Mouse (Mus musculus): Measurements from ENCODE around the gene Ptgs1. TPM values are rescaled to one million over a fixed set of nuclear protein-coding genes. Genes with fewer than 3 reads are reported as not detected.

Ptgs1 gene
- polyA plus RNA-seq, 1 experiment, result 25.6 TPM

DNA sequence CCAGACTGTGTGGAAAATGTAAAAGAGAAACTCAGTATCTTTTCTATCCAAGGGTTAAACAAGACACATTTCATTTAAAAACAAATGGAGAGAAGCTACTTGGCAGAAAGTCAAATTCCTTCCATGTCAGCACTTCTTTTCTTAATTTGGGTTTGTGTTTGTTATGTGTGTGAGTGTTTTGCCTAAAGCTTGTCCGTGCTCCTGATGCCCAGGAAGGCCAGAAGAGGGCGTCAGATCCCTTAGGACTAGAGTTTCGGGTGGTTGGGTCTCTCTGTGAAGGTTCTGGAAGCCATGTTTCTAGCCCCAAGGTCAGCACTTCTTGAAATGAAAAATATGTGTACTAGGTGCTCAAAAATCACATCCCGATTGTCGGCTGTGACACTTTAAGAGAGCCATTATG lies 15.8 kb upstream of the Ptgs1 start:
- no peak overlapping the region for H3K27ac ChIP-seq (ENCODE audit: insufficient read depth, low read depth, low read length)
- TF ChIP-seq POLR2A (IDR thresholded peaks at IDR 0.05; ENCODE audit: low read depth, low read length) (no peak), CTCF (conservative IDR thresholded peaks at IDR 0.05; ENCODE audit: insufficient read depth, insufficient read length, low read depth, low read length) (peak; percentile 65)
- H3K27me3 ChIP-seq (replicated peaks; ENCODE audit: control insufficient read depth, insufficient read depth, low read length), result no peaks in the 10 kb centered on the region
- WGBS, result 56% methylated on average over 5 of the region's 5 CpGs
- no peak overlapping the region for H3K4me3 ChIP-seq (ENCODE audit: insufficient read depth, low read depth, low read length)
- no peaks in the 10 kb centered on the region for H3K36me3 ChIP-seq (ENCODE audit: control insufficient read depth, insufficient read depth, low read length)
- DNase-seq, result peak; percentile 41
- H3K4me1 ChIP-seq (ENCODE audit: control insufficient read depth, insufficient read depth, low read length), result peaks cover 13% of the 10 kb centered on the region

DNA sequence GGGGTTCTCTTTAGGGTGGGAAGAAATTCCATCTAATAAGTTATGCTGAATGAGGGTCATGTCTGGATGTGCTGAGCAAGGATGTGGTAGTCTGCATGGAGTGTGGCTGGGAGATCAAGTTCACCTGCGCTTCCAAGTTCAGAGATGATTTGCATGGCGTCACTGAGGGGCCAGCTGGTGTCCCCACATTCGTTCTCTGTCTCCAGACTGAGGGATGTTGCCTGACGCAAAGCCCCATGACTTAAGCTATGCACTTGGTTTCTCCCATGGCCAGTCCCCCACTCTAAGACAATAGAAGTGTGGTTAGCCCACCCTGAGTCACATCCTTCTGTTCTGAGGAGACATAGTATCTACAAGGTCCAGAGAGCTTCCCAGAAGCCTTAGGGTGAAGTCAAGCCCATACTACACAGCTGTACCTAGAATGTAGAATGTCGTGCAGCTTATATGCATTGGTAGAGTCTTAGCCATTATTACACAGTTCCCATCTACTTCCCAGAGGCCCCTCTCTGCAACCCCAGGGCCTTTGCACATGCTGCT lies 15.0 kb upstream of the Ptgs1 start:
- H3K4me1 ChIP-seq (ENCODE audit: control insufficient read depth, insufficient read depth, low read length), result peaks cover 13% of the 10 kb centered on the region
- DNase-seq, result no peak
- no peaks in the 10 kb centered on the region for H3K36me3 ChIP-seq (ENCODE audit: control insufficient read depth, insufficient read depth, low read length)
- TF ChIP-seq POLR2A (IDR thresholded peaks at IDR 0.05; ENCODE audit: low read depth, low read length) (no peak), CTCF (conservative IDR thresholded peaks at IDR 0.05; ENCODE audit: insufficient read depth, insufficient read length, low read depth, low read length) (no peak)
- no peak overlapping the region for H3K27ac ChIP-seq (ENCODE audit: insufficient read depth, low read depth, low read length)
- H3K27me3 ChIP-seq (replicated peaks; ENCODE audit: control insufficient read depth, insufficient read depth, low read length), result no peaks in the 10 kb centered on the region
- whole genome bisulfite sequencing, result 95% methylated on average over 5 of the region's 5 CpGs
- H3K4me3 ChIP-seq (ENCODE audit: insufficient read depth, low read depth, low read length), result no peak overlapping the region

DNA sequence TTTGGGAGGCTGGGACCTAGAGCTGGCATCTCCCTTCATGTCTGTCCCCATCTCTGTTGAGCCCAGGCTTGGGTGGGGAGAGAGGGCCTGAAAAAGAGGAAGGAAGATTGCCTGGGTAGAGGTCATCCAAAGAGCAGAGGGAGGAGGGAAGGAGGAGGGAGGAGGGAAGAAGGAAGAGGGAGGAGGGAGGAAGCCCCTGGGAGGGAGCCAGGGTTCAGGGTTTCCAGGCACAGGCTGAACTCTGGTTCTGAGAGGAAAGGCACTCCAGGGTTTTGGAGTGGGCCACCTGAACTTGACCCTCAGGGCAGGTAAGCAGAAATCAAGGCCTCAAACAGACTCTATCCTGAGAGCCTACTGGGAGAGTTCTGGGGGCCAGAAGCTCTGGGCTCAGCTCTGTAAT lies 13.7 kb upstream of the Ptgs1 start:
- DNase-seq, result peak; percentile 61
- H3K4me3 ChIP-seq (ENCODE audit: insufficient read depth, low read depth, low read length), result no peak overlapping the region
- H3K27me3 ChIP-seq (replicated peaks; ENCODE audit: control insufficient read depth, insufficient read depth, low read length), result no peaks in the 10 kb centered on the region
- TF ChIP-seq CTCF (conservative IDR thresholded peaks at IDR 0.05; ENCODE audit: insufficient read depth, insufficient read length, low read depth, low read length), result no peak
- no peak for TF ChIP-seq POLR2A (IDR thresholded peaks at IDR 0.05; ENCODE audit: low read depth, low read length)
- peaks cover 13% of the 10 kb centered on the region for H3K4me1 ChIP-seq (ENCODE audit: control insufficient read depth, insufficient read depth, low read length)
- peak overlapping the region; percentile 37; the same call in 1 of the 2 replicates for H3K27ac ChIP-seq (ENCODE audit: insufficient read depth, low read depth, low read length)
- no peaks in the 10 kb centered on the region for H3K36me3 ChIP-seq (ENCODE audit: control insufficient read depth, insufficient read depth, low read length)

DNA sequence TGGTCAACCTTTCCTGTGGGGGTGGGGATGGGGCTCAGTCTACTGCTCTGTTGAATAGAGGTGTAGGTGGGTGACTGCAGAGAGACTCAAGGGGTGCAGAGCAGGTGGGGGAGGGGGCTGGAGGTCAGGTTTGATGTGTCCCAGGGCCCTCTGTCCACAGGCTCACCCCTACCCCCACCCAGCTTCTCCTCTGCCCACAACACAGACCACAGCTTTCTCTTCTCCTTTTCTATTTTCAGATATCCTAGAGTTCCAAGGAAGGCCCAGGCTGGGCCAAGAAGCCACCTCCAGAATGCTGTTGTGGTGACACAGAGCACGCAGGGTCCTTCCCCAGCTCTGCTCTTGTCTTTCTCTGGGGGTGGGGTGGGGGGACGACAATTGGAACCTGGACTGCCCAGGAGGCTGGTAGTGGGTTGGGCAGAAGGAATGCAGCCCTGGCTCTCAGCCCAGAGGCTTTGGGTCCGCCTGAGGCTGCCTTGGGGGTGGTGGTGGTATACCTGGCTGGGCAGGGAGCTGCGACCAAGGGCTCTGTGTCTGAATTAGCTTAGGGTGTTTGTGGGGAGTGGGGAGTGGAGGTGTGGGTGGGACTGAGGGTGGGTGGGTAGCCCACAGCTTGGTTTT lies 13.2 kb upstream of the Ptgs1 start:
- Histone ChIP-seq H3K36me3 (ENCODE audit: control insufficient read depth, insufficient read depth, low read length) (no peaks in the 10 kb centered on the region), H3K4me3 (ENCODE audit: insufficient read depth, low read depth, low read length) (no peak overlapping the region), H3K4me1 (ENCODE audit: control insufficient read depth, insufficient read depth, low read length) (peaks cover 13% of the 10 kb centered on the region), H3K27me3 (replicated peaks; ENCODE audit: control insufficient read depth, insufficient read depth, low read length) (no peaks in the 10 kb centered on the region), H3K27ac (ENCODE audit: insufficient read depth, low read depth, low read length) (peak overlapping the region; percentile 37)
- no peak for TF ChIP-seq POLR2A (IDR thresholded peaks at IDR 0.05; ENCODE audit: low read depth, low read length)
- DNase-seq, result peak; percentile 56
- WGBS, result 13% methylated on average over 4 of the region's 4 CpGs

GRCm38 (mm10) chr2:36217692-36218233 lies 12.5 kb upstream of the Ptgs1 start:
- peak overlapping the region; percentile 8; the same call in 1 of the 2 replicates for H3K27ac ChIP-seq (ENCODE audit: insufficient read depth, low read depth, low read length)
- no peaks in the 10 kb centered on the region for H3K36me3 ChIP-seq (ENCODE audit: control insufficient read depth, insufficient read depth, low read length)
- no peaks in the 10 kb centered on the region for H3K27me3 ChIP-seq (replicated peaks; ENCODE audit: control insufficient read depth, insufficient read depth, low read length)
- no peak for TF ChIP-seq CTCF (conservative IDR thresholded peaks at IDR 0.05; ENCODE audit: insufficient read depth, insufficient read length, low read depth, low read length)
- no peak for TF ChIP-seq POLR2A (IDR thresholded peaks at IDR 0.05; ENCODE audit: low read depth, low read length)
- WGBS, result 38% methylated on average over 5 of the region's 5 CpGs
- peaks cover 13% of the 10 kb centered on the region for H3K4me1 ChIP-seq (ENCODE audit: control insufficient read depth, insufficient read depth, low read length)
- DNase-seq, result peak; percentile 21
- H3K4me3 ChIP-seq (ENCODE audit: insufficient read depth, low read depth, low read length), result no peak overlapping the region

DNA sequence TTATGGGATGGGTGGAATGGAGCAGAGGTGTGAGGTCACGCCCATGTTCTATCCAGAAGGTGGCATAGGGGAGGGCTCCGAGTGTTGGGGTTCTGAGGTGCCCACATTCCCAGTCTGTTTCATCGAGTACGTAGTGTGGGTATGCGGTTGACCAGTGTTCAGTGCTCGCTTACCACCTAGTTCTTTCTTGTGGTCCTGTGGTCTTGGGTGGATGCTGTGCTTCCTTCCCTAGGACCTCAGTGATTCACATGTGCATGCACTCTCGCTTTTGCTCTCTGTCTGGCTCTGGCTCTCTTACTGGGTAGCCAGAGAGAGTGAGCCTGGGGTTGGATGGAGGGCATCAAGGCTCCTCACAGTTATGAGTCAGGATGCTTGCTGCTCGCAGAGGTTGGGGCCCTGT lies 10.1 kb upstream of the Ptgs1 start:
- Histone ChIP-seq H3K27ac (ENCODE audit: insufficient read depth, low read depth, low read length) (no peak overlapping the region), H3K4me1 (ENCODE audit: control insufficient read depth, insufficient read depth, low read length) (peaks cover 13% of the 10 kb centered on the region), H3K4me3 (ENCODE audit: insufficient read depth, low read depth, low read length) (no peak overlapping the region), H3K36me3 (ENCODE audit: control insufficient read depth, insufficient read depth, low read length) (no peaks in the 10 kb centered on the region), H3K27me3 (replicated peaks; ENCODE audit: control insufficient read depth, insufficient read depth, low read length) (no peaks in the 10 kb centered on the region)
- 93% methylated on average over 8 of the region's 8 CpGs for WGBS
- TF ChIP-seq CTCF (conservative IDR thresholded peaks at IDR 0.05; ENCODE audit: insufficient read depth, insufficient read length, low read depth, low read length), result no peak
- TF ChIP-seq POLR2A (IDR thresholded peaks at IDR 0.05; ENCODE audit: low read depth, low read length), result no peak
- DNase-seq, result no peak

DNA sequence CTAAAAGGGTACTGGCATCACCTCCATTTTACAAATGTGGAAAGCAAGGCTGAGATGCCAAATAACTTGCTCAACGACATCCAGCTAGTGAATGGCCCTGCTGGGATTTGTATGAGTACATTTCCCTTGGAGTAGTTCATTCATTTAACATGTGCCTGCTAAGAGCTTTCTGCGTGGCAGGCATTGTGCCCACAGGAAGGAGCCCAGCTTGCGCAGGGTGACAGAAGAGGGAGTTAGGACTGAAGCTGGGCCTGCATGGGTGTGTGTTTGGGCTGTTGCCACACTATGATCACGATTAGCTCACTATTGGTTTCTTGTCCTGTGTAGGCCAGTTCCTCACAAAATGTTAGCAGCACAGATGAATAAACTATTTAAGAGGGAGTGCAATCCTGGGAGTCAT lies 9.3 kb upstream of the Ptgs1 start:
- Histone ChIP-seq H3K4me1 (ENCODE audit: control insufficient read depth, insufficient read depth, low read length) (peaks cover 13% of the 10 kb centered on the region), H3K4me3 (ENCODE audit: insufficient read depth, low read depth, low read length) (no peak overlapping the region), H3K27me3 (replicated peaks; ENCODE audit: control insufficient read depth, insufficient read depth, low read length) (no peaks in the 10 kb centered on the region), H3K36me3 (ENCODE audit: control insufficient read depth, insufficient read depth, low read length) (no peaks in the 10 kb centered on the region), H3K27ac (ENCODE audit: insufficient read depth, low read depth, low read length) (no peak overlapping the region)
- WGBS, result 68% methylated on average over 4 of the region's 4 CpGs
- no peak for DNase-seq
- TF ChIP-seq CTCF (conservative IDR thresholded peaks at IDR 0.05; ENCODE audit: insufficient read depth, insufficient read length, low read depth, low read length) (no peak), POLR2A (IDR thresholded peaks at IDR 0.05; ENCODE audit: low read depth, low read length) (no peak)
